Mouse (Mus musculus) cerebellum, adult 2 months (tissue): Measurements from ENCODE around the gene Ecel1.

Experiments
- CTCF ChIP-seq: fragments of 200-500 bp; IDR thresholded peaks from 2 replicates; pipeline ENCODE4 v1.5.1; 2011; ENCODE audit warnings: low read depth, mild to moderate bottlenecking, control low read depth, low read length, moderate library complexity, borderline replicate concordance; ENCODE audit not compliant: insufficient read depth
- POLR2A ChIP-seq: fragments of 200-500 bp; IDR thresholded peaks from 2 replicates; pipeline ENCODE4 v1.6.1; 2011; ENCODE audit warnings: low read length, control low read depth, borderline replicate concordance; ENCODE audit not compliant: insufficient read depth

DNA sequence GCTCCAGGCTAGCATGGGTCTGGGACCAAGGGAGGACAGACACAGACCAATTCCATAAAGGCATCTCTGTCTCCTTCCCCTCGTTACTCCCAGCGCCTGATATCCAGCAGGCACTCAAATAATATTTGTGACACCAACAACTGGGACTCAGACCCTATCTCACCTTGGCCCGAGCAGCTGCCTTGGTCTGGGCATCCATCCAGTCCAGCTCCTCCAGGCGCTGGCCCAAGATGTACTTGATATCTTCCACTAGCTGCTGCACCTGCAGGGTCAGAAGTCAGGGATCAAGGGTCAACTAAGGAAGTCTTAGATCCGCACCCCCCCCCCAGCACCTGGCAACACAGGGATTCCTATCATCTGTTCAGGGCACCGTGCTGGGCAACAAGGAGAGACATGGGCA is 5.0 kb downstream of the Ecel1 start:
- no peak for TF ChIP-seq CTCF
- no peak for TF ChIP-seq POLR2A
